In the genomic region with DNA sequence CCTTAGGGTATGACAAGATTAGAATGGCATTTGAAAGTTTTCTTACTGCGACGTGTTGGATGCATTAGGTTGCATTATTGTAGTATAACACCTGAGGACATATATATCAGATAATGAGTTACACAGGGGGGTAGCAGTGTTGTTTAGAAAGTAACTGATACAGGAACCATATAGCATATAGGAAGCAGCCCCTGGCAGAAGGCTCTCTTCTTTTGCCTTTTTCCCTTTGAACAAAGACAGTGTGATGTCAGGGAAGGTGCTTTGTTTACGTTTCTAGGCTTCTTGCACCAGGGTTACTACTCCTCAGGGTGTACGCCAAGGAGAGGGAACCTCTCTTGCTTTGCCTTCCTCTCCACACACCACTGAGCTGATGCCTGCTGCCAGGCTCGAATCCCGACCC, we compare ENCODE assay signal across 35 mouse cellular contexts. TPM values are rescaled to one million over a fixed set of nuclear protein-coding genes. Genes with fewer than 3 reads are reported as not detected.
DNase-seq lines count a peak whose midpoint lies in the region; ATAC-seq and TF ChIP-seq lines count a peak whose summit lies in the region.
"Had no signal": no experiment of that assay in that cellular context is flagged by ENCODE, and none has a peak within 500 bp of the region (broad histone marks: within the 10 kb centered on the region; RNA-seq: fewer than 3 reads in every experiment).

A gene (plus strand): TSS at position 301 of the 400 bp plus-strand sequence.

- no peak for TF ChIP-seq EP300 in heart, postnatal 0 days (IDR thresholded peaks at IDR 0.05; ENCODE audit: low read depth)
- TF ChIP-seq EP300 in liver, postnatal 0 days (IDR thresholded peaks at IDR 0.05; ENCODE audit: low read depth): no peak

- DNase-seq in heart, postnatal 36 days: no peak
- DNase-seq in heart, postnatal 0 days (ENCODE audit: low spot score): no peak
- no peak for DNase-seq in heart, postnatal 14 days
- no peak for DNase-seq in liver, embryonic 11.5 days (ENCODE audit: low spot score)
- no peak for DNase-seq in liver, postnatal 0 days
- DNase-seq: adrenal gland, postnatal 25 days; cerebellum, adult 11-12 months; cerebellum, adult 9-11 months; embryo, embryonic 11 days; kidney, adult 8-10 months; kidney, postnatal 4 days; left cerebral cortex, postnatal 4 days; thymus, postnatal 4 days had no signal

- no peaks in the 10 kb centered on the region for H3K27me3 ChIP-seq in heart, embryonic 12.5 days (replicated peaks)
- no peaks in the 10 kb centered on the region for H3K27me3 ChIP-seq in heart, postnatal 0 days (ENCODE audit: control insufficient read depth, insufficient read depth, low read length)
- H3K27me3 ChIP-seq in liver, embryonic 11.5 days (replicated peaks; ENCODE audit: control insufficient read depth, insufficient read depth, low read length): no peaks in the 10 kb centered on the region
- no peaks in the 10 kb centered on the region for H3K27me3 ChIP-seq in liver, postnatal 0 days (ENCODE audit: insufficient read depth, low read length)
- no peaks in the 10 kb centered on the region for H3K27me3 ChIP-seq in forebrain, embryonic 16.5 days (replicated peaks; ENCODE audit: control insufficient read depth, insufficient read depth, low read length)
- H3K27me3 ChIP-seq: embryonic facial prominence, embryonic 12.5 days; hindbrain, embryonic 15.5 days; midbrain, embryonic 13.5 days; neural tube, embryonic 13.5 days had no signal

- intact Hi-C loops in heart, postnatal 36 days (cut with DNase I): no loop called here
- intact Hi-C loops in heart, postnatal 14 days (cut with DNase I): no loop called here

- no peak within 1 kb of the TSS for H3K4me3 ChIP-seq in heart, embryonic 12.5 days
- H3K4me3 ChIP-seq in heart, postnatal 0 days (ENCODE audit: low read depth, low read length): no peak within 1 kb of the TSS
- no peak within 1 kb of the TSS for H3K4me3 ChIP-seq in liver, embryonic 11.5 days (ENCODE audit: low read depth, low read length)
- H3K4me3 ChIP-seq in liver, postnatal 0 days (ENCODE audit: low read depth, low read length): no peak within 1 kb of the TSS
- no peak within 1 kb of the TSS for H3K4me3 ChIP-seq in forebrain, embryonic 16.5 days (replicated peaks; ENCODE audit: low read length)
- H3K4me3 ChIP-seq: embryonic facial prominence, embryonic 12.5 days; hindbrain, embryonic 15.5 days; midbrain, embryonic 13.5 days; neural tube, embryonic 13.5 days had no signal

- peak within 1 kb of the TSS; percentile 51; the same call in 1 of the 2 replicates for H3K27ac ChIP-seq in heart, embryonic 12.5 days (ENCODE audit: poor library complexity, severe bottlenecking)
- H3K27ac ChIP-seq in heart, postnatal 0 days (ENCODE audit: low read depth): peak within 1 kb of the TSS; percentile 36; the same call in 1 of the 2 replicates
- peak within 1 kb of the TSS; percentile 50; the same call in 1 of the 2 replicates for H3K27ac ChIP-seq in liver, embryonic 11.5 days (ENCODE audit: low read depth, low read length)
- H3K27ac ChIP-seq in liver, postnatal 0 days (ENCODE audit: low read depth): peak within 1 kb of the TSS; percentile 39; the same call in 1 of the 2 replicates
- no peak within 1 kb of the TSS for H3K27ac ChIP-seq in forebrain, embryonic 16.5 days (ENCODE audit: low read length)
- H3K27ac ChIP-seq: embryonic facial prominence, embryonic 12.5 days; hindbrain, embryonic 15.5 days; kidney, postnatal 0 days; macrophage; midbrain, embryonic 13.5 days; neural tube, embryonic 13.5 days had no signal

- H3K4me1 ChIP-seq in heart, embryonic 12.5 days (replicated peaks): peaks cover 28% of the 10 kb centered on the region
- peaks cover 16% of the 10 kb centered on the region for H3K4me1 ChIP-seq in heart, postnatal 0 days (ENCODE audit: control insufficient read depth, insufficient read depth)
- peaks cover 9% of the 10 kb centered on the region for H3K4me1 ChIP-seq in liver, embryonic 11.5 days (replicated peaks; ENCODE audit: control insufficient read depth, insufficient read depth, low read length)
- H3K4me1 ChIP-seq in liver, postnatal 0 days (ENCODE audit: insufficient read depth): no peaks in the 10 kb centered on the region; the same call in 1 of the 2 replicates
- H3K4me1 ChIP-seq in forebrain, embryonic 16.5 days (replicated peaks; ENCODE audit: control insufficient read depth, insufficient read depth, low read length): no peaks in the 10 kb centered on the region
- H3K4me1 ChIP-seq: hindbrain, embryonic 15.5 days; midbrain, embryonic 13.5 days had no signal

- H3K9ac ChIP-seq in heart, embryonic 12.5 days: no peak within 1 kb of the TSS
- H3K9ac ChIP-seq in heart, postnatal 0 days (replicated peaks; ENCODE audit: low read depth, low read length): no peak within 1 kb of the TSS
- H3K9ac ChIP-seq in liver, embryonic 11.5 days (ENCODE audit: low read depth, low read length): no peak within 1 kb of the TSS
- no peak within 1 kb of the TSS for H3K9ac ChIP-seq in liver, postnatal 0 days (replicated peaks)
- H3K9ac ChIP-seq in forebrain, embryonic 16.5 days (replicated peaks; ENCODE audit: low read depth, low read length): no peak within 1 kb of the TSS
- H3K9ac ChIP-seq: embryonic facial prominence, embryonic 12.5 days; hindbrain, embryonic 15.5 days; midbrain, embryonic 13.5 days; neural tube, embryonic 13.5 days had no signal

- H3K4me2 ChIP-seq in heart, embryonic 12.5 days: peak within 1 kb of the TSS; percentile 21; the same call in 1 of the 2 replicates
- H3K4me2 ChIP-seq in heart, postnatal 0 days (ENCODE audit: low read depth, low read length): no peak within 1 kb of the TSS
- no peak within 1 kb of the TSS for H3K4me2 ChIP-seq in liver, embryonic 11.5 days
- no peak within 1 kb of the TSS for H3K4me2 ChIP-seq in liver, postnatal 0 days (ENCODE audit: low read depth, low read length)
- no peak within 1 kb of the TSS for H3K4me2 ChIP-seq in forebrain, embryonic 16.5 days (ENCODE audit: low read length)
- H3K4me2 ChIP-seq: embryonic facial prominence, embryonic 12.5 days; hindbrain, embryonic 15.5 days; midbrain, embryonic 13.5 days; neural tube, embryonic 13.5 days had no signal

- no peaks in the 10 kb centered on the region for H3K36me3 ChIP-seq in heart, embryonic 12.5 days
- no peaks in the 10 kb centered on the region for H3K36me3 ChIP-seq in heart, postnatal 0 days (replicated peaks; ENCODE audit: control insufficient read depth, insufficient read depth, low read length)
- H3K36me3 ChIP-seq in liver, embryonic 11.5 days (ENCODE audit: control insufficient read depth, insufficient read depth, low read length): no peaks in the 10 kb centered on the region
- H3K36me3 ChIP-seq in liver, postnatal 0 days (replicated peaks; ENCODE audit: insufficient read depth, low read length): no peaks in the 10 kb centered on the region
- no peaks in the 10 kb centered on the region; the same call in 1 of the 2 replicates for H3K36me3 ChIP-seq in forebrain, embryonic 16.5 days (ENCODE audit: control insufficient read depth, insufficient read depth)
- H3K36me3 ChIP-seq: embryonic facial prominence, embryonic 12.5 days; hindbrain, embryonic 15.5 days; midbrain, embryonic 13.5 days; neural tube, embryonic 13.5 days had no signal

- 74% methylated on average over 6 of the region's 6 CpGs for WGBS in heart, embryonic 12.5 days
- WGBS in heart, postnatal 0 days: 81% methylated on average over 6 of the region's 6 CpGs
- WGBS in liver, embryonic 11.5 days: 74% methylated on average over 6 of the region's 6 CpGs
- WGBS in liver, postnatal 0 days (ENCODE audit: insufficient replicate concordance): 72% methylated on average over 6 of the region's 6 CpGs
- 71% methylated on average over 6 of the region's 6 CpGs for WGBS in forebrain, embryonic 16.5 days

- H3K9me3 ChIP-seq in heart, embryonic 12.5 days (replicated peaks): no peaks in the 10 kb centered on the region
- H3K9me3 ChIP-seq in heart, postnatal 0 days (replicated peaks; ENCODE audit: control insufficient read depth, low read length): no peaks in the 10 kb centered on the region
- no peaks in the 10 kb centered on the region for H3K9me3 ChIP-seq in liver, embryonic 11.5 days (ENCODE audit: control insufficient read depth, low read length)
- H3K9me3 ChIP-seq in liver, postnatal 0 days (ENCODE audit: low read length): no peaks in the 10 kb centered on the region
- H3K9me3 ChIP-seq in forebrain, embryonic 16.5 days (ENCODE audit: control insufficient read depth, low read length): no peaks in the 10 kb centered on the region
- H3K9me3 ChIP-seq: embryonic facial prominence, embryonic 12.5 days; hindbrain, embryonic 15.5 days; midbrain, embryonic 13.5 days; neural tube, embryonic 13.5 days had no signal

- no peak for ATAC-seq in heart, embryonic 12.5 days (ENCODE audit: insufficient number of reproducible peaks, low FRiP score)
- ATAC-seq in heart, postnatal 0 days (ENCODE audit: insufficient read depth, low read depth): no peak
- ATAC-seq in liver, embryonic 11.5 days (replicated peaks; ENCODE audit: low FRiP score): no peak
- ATAC-seq in liver, postnatal 0 days: no peak
- ATAC-seq in forebrain, embryonic 16.5 days: no peak
- ATAC-seq: CD4-positive, CD25-positive, alpha-beta regulatory T cell, adult 4 months; forebrain, embryonic 14.5 days; midbrain, embryonic 13.5 days had no signal

- TF ChIP-seq CTCF in heart, postnatal 0 days (IDR thresholded peaks at IDR 0.05; ENCODE audit: low read depth): no peak
- no peak for TF ChIP-seq CTCF in liver, postnatal 0 days (IDR thresholded peaks at IDR 0.05; ENCODE audit: low read depth)

RNA-seq across cellular contexts. Expression of the gene that starts here (rescaled TPM):
- not detected in 2 replicates for polyA plus RNA-seq in heart, embryonic 12.5 days (2016; fragmentation: Nextera tagmentation; extraction: Ambion mirVana)
- total RNA-seq in heart, postnatal 36 days (2021): not detected
- total RNA-seq in heart, postnatal 0 days (2014; rRNA removed; ENCODE audit: low replicate concordance): 1.6 TPM in 1 of 2 replicates, not detected in the other
- not detected in 2 replicates for polyA plus RNA-seq in heart, postnatal 0 days (2015; fragmentation: Nextera tagmentation; extraction: Ambion mirVana)
- total RNA-seq in heart, postnatal 14 days (2021): not detected
- polyA plus RNA-seq in liver, embryonic 11.5 days (2014; fragmentation: Nextera tagmentation; extraction: Ambion mirVana): not detected in 2 replicates
- not detected in 2 replicates for polyA plus RNA-seq in liver, postnatal 0 days (2015; fragmentation: Nextera tagmentation; extraction: Ambion mirVana)
- polyA plus RNA-seq in forebrain, embryonic 16.5 days (2015; fragmentation: Nextera tagmentation; extraction: Ambion mirVana): 0.22 TPM in 1 of 2 replicates, not detected in the other
- total RNA-seq: adrenal gland, adult 18-20 months; adrenal gland, postnatal 25 days; gastrocnemius, adult 8-10 months; gastrocnemius, postnatal 4 days; hematopoietic stem cell, adult 5-6 weeks; left cerebral cortex, postnatal 4 days; megakaryocyte-erythroid progenitor cell, adult 5-6 weeks had no signal
- polyA plus RNA-seq: CD4-positive, CD25-positive, alpha-beta regulatory T cell, adult 4 months; embryonic facial prominence, embryonic 12.5 days; forebrain, embryonic 14.5 days; hindbrain, embryonic 15.5 days; intestine, embryonic 14.5 days; kidney, postnatal 0 days; liver, embryonic 16.5 days; lung, embryonic 16.5 days; macrophage; midbrain, embryonic 13.5 days; neural tube, embryonic 13.5 days; small intestine, adult 2 months; stomach, embryonic 14.5 days; testis, adult 2 months; thymus, postnatal 0 days had no signal
